Mouse (Mus musculus) monocyte, adult 5-6 weeks (primary cell): ENCODE data around the gene Actr3b. TPM values are rescaled to one million over a fixed set of nuclear protein-coding genes. Genes with fewer than 3 reads are reported as not detected.

Source experiments
- ATAC-seq: fragments of 153-309, 156-312 bp; replicated peaks from 2 replicates; pipeline ENCODE4 v1.8.0; 2017; ENCODE audit warnings: mild to moderate bottlenecking; ENCODE audit not compliant: low TSS enrichment, insufficient number of reproducible peaks, severe bottlenecking, poor library complexity, low FRiP score
- total RNA-seq: library from RNA; stranded (forward); fragments of 200-1000, 200-491, 200-594 nt; gene quantifications from 3 replicates; pipeline ENCODE4 v1.2.3, GENCODE M21; 2017

Gene Actr3b
- total RNA-seq, 1 experiment from 2014 or later = not detected

- no peak for ATAC-seq
Measured at GRCm38 (mm10) chr5:25769406-25769805, 9.6 kb downstream of the Actr3b start.

GRCm38 (mm10) chr5:25772456-25772855 lies 12.7 kb downstream of the Actr3b start:
- no peak for ATAC-seq

GRCm38 (mm10) chr5:25773921-25774790 lies 14.4 kb downstream of the Actr3b start:
- ATAC-seq = no peak

DNA sequence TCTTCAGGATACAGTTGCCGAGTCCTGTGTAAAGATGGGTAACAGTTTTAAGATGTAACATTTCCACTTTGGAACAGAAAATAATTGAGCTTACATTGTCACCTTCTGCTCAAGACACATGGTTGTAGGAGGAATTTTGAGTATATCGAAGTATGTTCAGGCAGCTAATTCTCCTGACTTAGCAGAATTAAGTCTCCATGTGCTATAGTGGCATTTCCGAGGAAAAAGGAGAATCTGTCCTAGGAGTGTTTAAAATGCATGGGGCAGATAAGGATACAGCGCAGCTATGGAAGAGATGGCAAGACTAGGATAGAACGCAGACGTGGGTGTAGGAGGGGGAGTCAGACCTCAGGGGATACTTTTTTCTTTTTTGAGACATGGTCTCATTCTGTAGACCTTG lies 31.8 kb downstream of the Actr3b start:
- ATAC-seq = no peak

- ATAC-seq = no peak
Measured at GRCm38 (mm10) chr5:25797776-25798175, 38.0 kb downstream of the Actr3b start.

- ATAC-seq = no peak
Measured at GRCm38 (mm10) chr5:25800929-25801328, 41.1 kb downstream of the Actr3b start.

DNA sequence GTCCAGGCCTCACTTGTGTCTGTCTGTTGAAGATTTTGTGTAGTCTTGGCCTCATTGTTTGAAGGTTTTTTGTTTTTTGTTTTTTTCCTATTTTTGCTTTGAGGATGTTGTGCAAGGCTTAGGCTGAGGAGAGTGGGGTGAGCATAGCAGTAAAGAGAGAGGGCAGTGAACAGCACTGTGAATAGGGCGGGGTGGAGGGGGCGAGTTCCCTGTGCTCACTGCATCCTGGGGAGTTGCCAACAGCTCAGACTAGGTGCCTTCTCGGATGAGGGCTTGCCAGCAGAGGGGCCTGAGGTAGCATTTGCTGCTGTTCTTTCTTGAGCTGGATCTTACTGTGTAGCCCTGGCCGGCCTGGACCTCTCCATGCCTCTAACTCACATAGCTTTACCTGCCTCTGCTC lies 41.9 kb downstream of the Actr3b start:
- no peak for ATAC-seq

DNA sequence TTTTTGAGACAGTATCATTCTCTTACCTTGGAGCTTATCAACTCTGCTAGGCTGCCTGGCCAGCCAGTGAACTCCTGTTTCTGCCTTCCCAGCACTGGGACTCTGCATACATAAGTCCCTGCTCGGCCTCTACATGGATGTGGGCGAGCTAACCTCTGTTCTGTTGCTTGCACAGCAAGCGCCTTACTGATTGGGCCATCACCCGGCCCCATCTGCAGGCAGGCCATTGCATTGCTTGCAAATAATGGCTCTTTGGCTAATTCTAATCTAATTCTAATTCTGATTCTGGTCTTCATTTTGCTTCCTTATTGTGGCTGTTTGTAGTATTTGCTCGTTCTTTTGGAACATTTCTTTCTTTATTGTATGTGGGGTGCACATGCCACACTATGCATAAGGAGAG lies 44.8 kb downstream of the Actr3b start:
- no peak for ATAC-seq

DNA sequence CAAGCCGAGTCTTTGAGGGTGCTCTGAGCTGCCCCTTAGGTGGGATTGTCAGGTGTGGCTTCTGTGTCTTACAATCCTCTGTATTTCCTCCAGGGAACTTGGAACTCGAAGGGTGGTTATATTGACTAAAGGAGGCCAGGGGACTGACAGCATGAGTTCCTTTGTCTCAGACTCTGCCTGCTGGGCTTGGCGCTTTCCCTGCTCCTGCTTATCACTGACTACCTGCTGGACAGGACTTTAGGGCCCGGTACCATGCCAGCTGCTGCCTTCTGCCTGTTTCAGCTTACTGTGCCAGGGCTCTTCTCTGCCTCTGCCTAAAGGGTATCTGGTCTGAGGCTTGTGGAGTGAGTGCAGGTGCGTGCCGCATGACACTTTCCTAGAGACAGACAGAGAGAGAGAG lies 53.1 kb downstream of the Actr3b start:
- no peak for ATAC-seq

DNA sequence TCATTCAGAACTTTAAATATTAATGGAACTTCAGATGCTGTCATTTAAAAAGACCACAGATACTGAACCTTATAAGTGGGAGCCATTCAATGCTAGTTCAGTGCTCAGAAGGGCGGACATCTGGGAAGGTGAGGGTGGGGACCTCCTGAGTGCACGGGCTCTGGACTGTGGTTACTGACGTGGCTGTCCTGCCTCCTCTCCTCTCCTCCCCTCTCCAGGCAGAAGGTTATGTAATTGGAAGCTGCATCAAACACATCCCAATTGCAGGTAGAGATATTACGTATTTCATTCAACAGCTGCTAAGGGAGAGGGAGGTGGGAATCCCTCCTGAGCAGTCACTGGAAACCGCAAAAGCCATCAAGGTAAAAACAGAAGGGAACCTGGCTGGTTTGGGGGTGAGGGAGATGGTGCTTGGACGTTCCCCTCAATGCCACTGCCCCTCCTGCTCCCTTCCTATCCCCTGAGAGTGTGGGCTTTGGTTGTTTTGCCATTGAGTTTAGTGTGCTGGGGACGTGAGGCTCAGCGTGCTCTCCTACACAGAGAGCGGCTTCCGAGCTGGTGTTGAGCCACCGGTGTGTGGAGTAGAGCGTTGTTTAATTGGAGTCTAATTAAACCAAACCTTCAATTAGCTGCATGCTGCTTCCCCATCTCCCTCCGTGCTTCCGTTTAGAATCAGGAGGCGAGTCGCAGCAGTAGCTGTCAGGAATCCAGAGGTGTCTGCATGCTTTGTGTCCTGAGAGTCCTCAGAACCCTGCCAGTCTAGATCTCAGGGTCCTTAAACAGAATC lies 69.7 kb downstream of the Actr3b start:
- no peak for ATAC-seq

- no peak for ATAC-seq
Measured at GRCm38 (mm10) chr5:25830802-25831201, 71.0 kb downstream of the Actr3b start.

- ATAC-seq = no peak
Measured at GRCm38 (mm10) chr5:25831624-25832023, 71.8 kb downstream of the Actr3b start.

DNA sequence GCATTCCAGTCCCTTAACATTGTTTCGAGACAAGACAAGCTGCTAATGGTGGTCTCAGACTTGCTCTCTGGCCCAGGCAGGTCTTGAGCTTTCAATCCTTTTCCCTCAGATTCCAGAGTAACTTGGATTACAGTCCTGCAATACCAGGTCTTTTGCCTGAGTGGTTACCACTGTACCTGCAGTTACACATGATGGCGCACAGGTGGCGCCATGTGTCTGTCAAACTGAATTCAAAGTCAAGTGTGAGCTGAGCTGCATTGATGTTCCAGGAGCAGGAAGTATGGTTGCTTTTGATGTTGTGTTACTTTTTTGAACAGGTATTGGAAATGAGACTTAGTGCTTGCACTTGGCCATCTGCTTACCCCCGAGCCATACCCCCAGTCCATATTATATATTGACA lies 79.6 kb downstream of the Actr3b start:
- no peak for ATAC-seq

- no peak for ATAC-seq
Measured at GRCm38 (mm10) chr5:25846558-25846957, 86.8 kb downstream of the Actr3b start.

GRCm38 (mm10) chr5:25847154-25847553 lies 87.4 kb downstream of the Actr3b start:
- ATAC-seq = no peak

DNA sequence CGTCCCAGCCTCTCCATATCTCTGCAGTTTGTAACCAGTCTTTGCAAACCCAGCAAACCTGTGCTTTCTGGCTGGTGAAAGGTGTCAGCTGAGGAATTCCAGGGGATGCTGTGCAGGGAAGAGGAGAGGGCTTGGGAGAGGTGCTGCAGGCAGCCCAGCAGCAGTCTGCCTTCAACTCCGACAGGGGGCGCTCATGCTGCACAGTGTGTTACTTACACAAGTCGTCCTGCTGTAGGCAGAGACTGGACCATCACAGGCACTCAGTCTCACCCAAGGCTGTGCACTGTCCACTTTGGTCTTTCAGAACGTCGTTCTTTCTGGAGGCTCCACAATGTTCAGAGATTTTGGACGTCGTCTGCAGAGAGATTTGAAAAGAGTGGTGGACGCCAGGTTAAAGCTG lies 88.3 kb downstream of the Actr3b start:
- no peak for ATAC-seq

GRCm38 (mm10) chr5:25866201-25866600 lies 106.4 kb downstream of the Actr3b start:
- no peak for ATAC-seq

DNA sequence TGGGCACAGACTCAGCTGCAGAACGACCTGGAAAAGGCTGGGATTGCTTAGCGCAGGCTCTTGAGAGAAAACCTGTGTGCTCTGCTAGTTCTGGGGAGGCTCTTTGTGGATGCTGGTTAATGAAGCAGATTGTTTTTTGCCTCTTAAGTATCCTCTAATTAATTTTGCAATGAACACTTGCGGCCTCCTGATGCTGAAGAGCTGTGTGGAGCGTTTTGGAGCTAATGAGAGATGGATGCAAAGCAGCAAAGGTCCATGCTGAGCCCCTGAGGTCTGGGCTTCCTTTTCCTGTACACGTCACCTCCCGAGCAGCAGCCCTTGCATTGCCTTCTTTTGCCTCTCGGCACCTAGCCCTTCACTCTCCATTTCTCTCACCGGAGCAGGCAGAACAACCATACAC lies 110.1 kb downstream of the Actr3b start:
- ATAC-seq = no peak

GRCm38 (mm10) chr5:25870632-25871031 lies 110.8 kb downstream of the Actr3b start:
- ATAC-seq = no peak
